Mouse (Mus musculus) ovary, postnatal 10 days (tissue): ENCODE results near the gene Gm28576.
"Not testable (repeated sequence)": the region's sequence is repeated elsewhere in the genome, so short reads cannot be mapped to it uniquely, and the experiment has no call there.

Experiments used
- DNase-seq: peaks from one replicate; pipeline ENCODE4 v3.0.0; 2022; ENCODE audit warnings: low spot score

Gene Gm28576

DNA sequence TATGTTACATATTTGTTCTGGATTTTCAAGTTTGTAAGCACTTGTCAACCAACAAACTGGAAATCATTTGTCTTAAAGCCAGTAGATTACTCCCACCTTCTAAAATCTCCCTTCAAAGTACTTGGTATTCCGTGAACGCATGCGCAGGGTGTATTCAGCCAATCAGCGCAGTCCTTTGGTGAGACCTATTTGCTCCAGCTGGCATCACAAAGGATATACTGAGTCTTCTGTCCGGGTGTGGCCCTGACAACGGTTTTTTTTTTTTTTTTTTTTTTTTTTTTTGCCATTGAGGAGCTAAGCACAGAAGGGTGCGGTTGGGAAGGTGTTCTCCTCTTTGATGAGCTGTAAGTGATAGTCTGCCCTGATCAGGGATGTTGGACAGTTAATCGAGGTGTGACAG lies at the start of gene Gm28576:
TSS of gene Gm28576 (plus strand) at position 301 of the 400 bp plus-strand sequence.
- DNase-seq: not testable (repeated sequence)
